Mouse (Mus musculus): ENCODE results near the gene Rnf114.

- TF ChIP-seq CTCF (IDR thresholded peaks at IDR 0.05; ENCODE audit: low read depth) (no peak), EP300 (IDR thresholded peaks at IDR 0.05; ENCODE audit: low read depth) (no peak)
These were observed 72.3 kb downstream of the Rnf114 start for GRCm38 (mm10) chr2:167564551-167565311.
